Mouse (Mus musculus) frontal cortex, postnatal 25 days (tissue): ENCODE measurements around the gene Traip.
"Not testable (repeated sequence)": the region's sequence is repeated elsewhere in the genome, so short reads cannot be mapped to it uniquely, and the experiment has no call there.

Experiments
- DNase-seq, 2 experiments: peaks; one replicate each; pipeline ENCODE4 v3.0.0; 2022; ENCODE audit warnings: low spot score in 2 of 2

The Traip gene

GRCm38 (mm10) chr9:108001922-108002770 lies 52.2 kb downstream of the Traip start, which contains the start of gene Ip6k1:
Gene Ip6k1, plus strand, starts transcription at chr9:108002501.
- DNase-seq: peak; percentile 100

GRCm38 (mm10) chr9:108002778-108003530 lies 53.0 kb downstream of the Traip start:
- DNase-seq: peak in 1 of 2 experiments; percentile 15

GRCm38 (mm10) chr9:108003531-108003890 lies 53.6 kb downstream of the Traip start:
- no peak for DNase-seq

- DNase-seq: no peak
These were observed 58.1 kb downstream of the Traip start for GRCm38 (mm10) chr9:108008041-108008440.

- no peak for DNase-seq
These were observed 60.4 kb downstream of the Traip start for GRCm38 (mm10) chr9:108010385-108010784.

GRCm38 (mm10) chr9:108013577-108013976 lies 63.6 kb downstream of the Traip start:
- DNase-seq: not testable (repeated sequence)

- no peak for DNase-seq
These were observed 67.2 kb downstream of the Traip start for GRCm38 (mm10) chr9:108017127-108017526.

- no peak for DNase-seq
These were observed 70.8 kb downstream of the Traip start for GRCm38 (mm10) chr9:108020741-108021140.
